Mouse (Mus musculus) limb, embryonic 13.5 days (tissue): Measurements from ENCODE around the gene Slc25a23. TPM values are rescaled to one million over a fixed set of nuclear protein-coding genes. Genes with fewer than 3 reads are reported as not detected.

Experiments used
- ATAC-seq: fragments of 200-750 bp; cut with Nextera tagmentation; 2 replicates; pipeline ENCODE4 v1.8.0; 2017; ENCODE audit warnings: low read depth, moderate number of reproducible peaks, moderate TSS enrichment; ENCODE audit not compliant: low FRiP score
- H3K27ac ChIP-seq: fragments of 300-500 bp; sonication (generic); 2 replicates; pipeline ENCODE4 v1.5.1; 2015; ENCODE audit warnings: inconsistent platforms, mild to moderate bottlenecking, moderate library complexity
- H3K27me3 ChIP-seq: fragments of 300-500 bp; sonication (generic); 2 replicates; pipeline ENCODE4 v1.6.1; 2015; ENCODE audit warnings: mild to moderate bottlenecking, inconsistent platforms
- H3K36me3 ChIP-seq: fragments of 300-500 bp; sonication (generic); 2 replicates; pipeline ENCODE4 v1.6.1; 2015; ENCODE audit warnings: inconsistent platforms, mild to moderate bottlenecking, moderate library complexity
- H3K4me1 ChIP-seq: fragments of 300-500 bp; sonication (generic); 2 replicates; pipeline ENCODE4 v1.6.1; 2015; ENCODE audit warnings: inconsistent platforms
- H3K4me2 ChIP-seq: fragments of 300-500 bp; sonication (generic); replicated peaks from 2 replicates; pipeline ENCODE4 v1.6.1; 2015; ENCODE audit warnings: inconsistent platforms, mild to moderate bottlenecking, moderate library complexity
- H3K4me3 ChIP-seq: fragments of 300-500 bp; sonication (generic); 2 replicates; pipeline ENCODE4 v1.5.1; 2015; ENCODE audit warnings: moderate library complexity, mild to moderate bottlenecking, inconsistent platforms
- H3K9ac ChIP-seq: fragments of 300-500 bp; sonication (generic); 2 replicates; pipeline ENCODE4 v1.6.1; 2015; ENCODE audit warnings: mild to moderate bottlenecking, inconsistent platforms
- H3K9me3 ChIP-seq: fragments of 300-500 bp; sonication (generic); 2 replicates; pipeline ENCODE4 v1.6.1; 2016; ENCODE audit warnings: inconsistent platforms
- WGBS: fragments of 180-500 bp; shearing (Covaris S2); methylation state at CpG from one replicate; pipeline ENCODE4 v1.1.7; 2015; 5-methylcytosine and 5-hydroxymethylcytosine counted together
- polyA plus RNA-seq: library from polyadenylated mRNA; unstranded; fragments of >200 nt; fragmentation: Nextera tagmentation; extraction: Ambion mirVana; gene quantifications from 2 replicates; pipeline ENCODE4 v1.2.1, GENCODE M21; 2015

Slc25a23 gene
- polyA plus RNA-seq: 5.5 and 6.5 TPM in 2 replicates

GRCm38 (mm10) chr17:57059486-57059977 is at the start of gene Slc25a23:
Gene Slc25a23 (minus strand): TSS chr17:57059863.
- no peak within 1 kb of the TSS for H3K27ac ChIP-seq
- H3K36me3 ChIP-seq: peaks cover 8% of the 10 kb centered on the region; the same call in 1 of the 2 replicates
- peaks cover 55% of the 10 kb centered on the region for H3K27me3 ChIP-seq
- H3K9ac ChIP-seq: peak within 1 kb of the TSS; percentile 73
- H3K4me3 ChIP-seq: peak within 1 kb of the TSS; percentile 71
- H3K4me2 ChIP-seq: peak within 1 kb of the TSS; percentile 81
- H3K4me1 ChIP-seq: peaks cover 23% of the 10 kb centered on the region
- no peaks in the 10 kb centered on the region for H3K9me3 ChIP-seq
- WGBS: under 1% methylated on average over 38 of the region's 45 CpGs
- ATAC-seq: peak; percentile 76

GRCm38 (mm10) chr17:57108666-57109171 is 49.1 kb upstream of the Slc25a23 start:
- H3K4me2 ChIP-seq: no peak overlapping the region

GRCm38 (mm10) chr17:57108040-57108665 is 48.5 kb upstream of the Slc25a23 start:
- H3K27ac ChIP-seq: no peak overlapping the region
- H3K4me2 ChIP-seq: no peak overlapping the region
- H3K9ac ChIP-seq: no peak overlapping the region
- peaks cover 22% of the 10 kb centered on the region for H3K4me1 ChIP-seq
- WGBS: 80% methylated on average over 7 of the region's 7 CpGs
- H3K9me3 ChIP-seq: no peaks in the 10 kb centered on the region
- ATAC-seq: no peak
- peaks cover 6% of the 10 kb centered on the region for H3K36me3 ChIP-seq
- no peaks in the 10 kb centered on the region for H3K27me3 ChIP-seq
- no peak overlapping the region for H3K4me3 ChIP-seq

More at GRCm38 (mm10) chr17:57108666-57109171, 49.1 kb upstream of the Slc25a23 start:
- WGBS: 48% methylated on average over 5 of the region's 5 CpGs
- Histone ChIP-seq H3K9me3 (no peaks in the 10 kb centered on the region), H3K4me3 (no peak overlapping the region), H3K4me1 (peaks cover 22% of the 10 kb centered on the region), H3K27me3 (no peaks in the 10 kb centered on the region), H3K36me3 (peaks cover 6% of the 10 kb centered on the region), H3K9ac (no peak overlapping the region), H3K27ac (no peak overlapping the region)
- no peak for ATAC-seq

GRCm38 (mm10) chr17:57107064-57107463 is 47.4 kb upstream of the Slc25a23 start:
- no peak overlapping the region for H3K9ac ChIP-seq
- H3K4me1 ChIP-seq: peaks cover 22% of the 10 kb centered on the region
- no peaks in the 10 kb centered on the region for H3K27me3 ChIP-seq
- H3K36me3 ChIP-seq: peaks cover 9% of the 10 kb centered on the region
- 90% methylated on average over 5 of the region's 5 CpGs for WGBS
- no peak overlapping the region for H3K27ac ChIP-seq
- H3K4me2 ChIP-seq: peak overlapping the region; percentile 78
- no peak for ATAC-seq
- no peaks in the 10 kb centered on the region for H3K9me3 ChIP-seq
- no peak overlapping the region for H3K4me3 ChIP-seq

GRCm38 (mm10) chr17:57106035-57106368 is 46.3 kb upstream of the Slc25a23 start:
- ATAC-seq: no peak
- peaks cover 22% of the 10 kb centered on the region for H3K4me1 ChIP-seq
- H3K27ac ChIP-seq: no peak overlapping the region
- H3K9me3 ChIP-seq: no peaks in the 10 kb centered on the region
- whole genome bisulfite sequencing: 7% methylated on average over 9 of the region's 9 CpGs
- peak overlapping the region; percentile 78 for H3K4me2 ChIP-seq
- H3K27me3 ChIP-seq: no peaks in the 10 kb centered on the region
- peak overlapping the region; percentile 77 for H3K9ac ChIP-seq
- H3K4me3 ChIP-seq: peak overlapping the region; percentile 71
- H3K36me3 ChIP-seq: peaks cover 9% of the 10 kb centered on the region

- H3K4me2 ChIP-seq: peak within 1 kb of the TSS; percentile 78
- H3K27ac ChIP-seq: peak within 1 kb of the TSS; percentile 58; the same call in 1 of the 2 replicates
- no peaks in the 10 kb centered on the region for H3K9me3 ChIP-seq
- peak within 1 kb of the TSS; percentile 71 for H3K4me3 ChIP-seq
- H3K27me3 ChIP-seq: no peaks in the 10 kb centered on the region
- H3K36me3 ChIP-seq: peaks cover 9% of the 10 kb centered on the region
- peak; percentile 80 for ATAC-seq
- under 1% methylated on average over 59 of the region's 61 CpGs for WGBS
- H3K4me1 ChIP-seq: peaks cover 22% of the 10 kb centered on the region
- peak within 1 kb of the TSS; percentile 77 for H3K9ac ChIP-seq
Measured at GRCm38 (mm10) chr17:57105181-57106034, 45.7 kb upstream of the Slc25a23 start, which contains the start of gene Tnfsf9. Gene Tnfsf9 (plus strand): TSS chr17:57105325.

GRCm38 (mm10) chr17:57104496-57104895 is 44.8 kb upstream of the Slc25a23 start:
- peaks cover 9% of the 10 kb centered on the region for H3K36me3 ChIP-seq
- H3K9ac ChIP-seq: peak overlapping the region; percentile 77; the same call in 1 of the 2 replicates
- 44% methylated on average over 4 of the region's 4 CpGs for WGBS
- H3K9me3 ChIP-seq: no peaks in the 10 kb centered on the region
- ATAC-seq: peak; percentile 12; the same call in 1 of the 2 replicates
- H3K27ac ChIP-seq: no peak overlapping the region
- H3K4me2 ChIP-seq: peak overlapping the region; percentile 78
- peak overlapping the region; percentile 71 for H3K4me3 ChIP-seq
- no peaks in the 10 kb centered on the region for H3K27me3 ChIP-seq
- H3K4me1 ChIP-seq: peaks cover 22% of the 10 kb centered on the region

- 69% methylated on average over 2 of the region's 2 CpGs for WGBS
Measured at GRCm38 (mm10) chr17:57102276-57102675, 42.6 kb upstream of the Slc25a23 start.

GRCm38 (mm10) chr17:57099629-57100325 is 40.1 kb upstream of the Slc25a23 start:
- Histone ChIP-seq H3K9ac (no peak overlapping the region), H3K27me3 (peaks cover 10% of the 10 kb centered on the region), H3K36me3 (0 out of 2 replicates have a peak, but pooled peaks cover 3% of the 10 kb centered on the region), H3K27ac (no peak overlapping the region), H3K9me3 (no peaks in the 10 kb centered on the region), H3K4me1 (peaks cover 15% of the 10 kb centered on the region), H3K4me3 (no peak overlapping the region), H3K4me2 (no peak overlapping the region)
- ATAC-seq: no peak
- 8% methylated on average over 10 of the region's 10 CpGs for WGBS

More at GRCm38 (mm10) chr17:57102276-57102675, 42.6 kb upstream of the Slc25a23 start:
- Histone ChIP-seq H3K4me3 (no peak overlapping the region), H3K9ac (no peak overlapping the region), H3K27ac (no peak overlapping the region), H3K4me2 (no peak overlapping the region), H3K9me3 (no peaks in the 10 kb centered on the region), H3K4me1 (peaks cover 21% of the 10 kb centered on the region), H3K27me3 (no peaks in the 10 kb centered on the region), H3K36me3 (peaks cover 8% of the 10 kb centered on the region)
- ATAC-seq: no peak

GRCm38 (mm10) chr17:57098321-57098720 is 38.7 kb upstream of the Slc25a23 start:
- ATAC-seq: no peak
- H3K27me3 ChIP-seq: peaks cover 11% of the 10 kb centered on the region
- no peak overlapping the region for H3K4me3 ChIP-seq
- peaks cover 9% of the 10 kb centered on the region; the same call in 1 of the 2 replicates for H3K4me1 ChIP-seq
- H3K27ac ChIP-seq: no peak overlapping the region
- H3K36me3 ChIP-seq: 0 out of 2 replicates have a peak, but pooled peaks cover 3% of the 10 kb centered on the region
- WGBS: 82% methylated on average over 5 of the region's 5 CpGs
- H3K9me3 ChIP-seq: no peaks in the 10 kb centered on the region
- H3K9ac ChIP-seq: no peak overlapping the region
- no peak overlapping the region for H3K4me2 ChIP-seq

- WGBS: under 1% methylated on average over 11 of the region's 11 CpGs
- Histone ChIP-seq H3K36me3 (no peaks in the 10 kb centered on the region), H3K4me2 (peak overlapping the region; percentile 56), H3K9me3 (no peaks in the 10 kb centered on the region), H3K4me1 (peaks cover 9% of the 10 kb centered on the region; the same call in 1 of the 2 replicates), H3K4me3 (peak overlapping the region; percentile 26), H3K9ac (no peak overlapping the region; the same call in 1 of the 2 replicates), H3K27me3 (peaks cover 11% of the 10 kb centered on the region), H3K27ac (no peak overlapping the region)
- ATAC-seq: peak; percentile 83
Measured at GRCm38 (mm10) chr17:57096623-57096920, 36.9 kb upstream of the Slc25a23 start.
